Mouse (Mus musculus) kidney, postnatal 36 days (tissue): ENCODE measurements at regions not wholly inside any gene's neighbourhood (a gene's known extent, or its start where the extent isn't known, plus 50 kb on each side); places are given as distances from the start of the nearest gene placed in this dataset.

Source experiments
- DNase-seq, 2 experiments: peaks; one replicate each; pipeline ENCODE4 v3.0.0; 2021 to 2022; ENCODE audit warnings: mixed read lengths in 2 of 2

DNA sequence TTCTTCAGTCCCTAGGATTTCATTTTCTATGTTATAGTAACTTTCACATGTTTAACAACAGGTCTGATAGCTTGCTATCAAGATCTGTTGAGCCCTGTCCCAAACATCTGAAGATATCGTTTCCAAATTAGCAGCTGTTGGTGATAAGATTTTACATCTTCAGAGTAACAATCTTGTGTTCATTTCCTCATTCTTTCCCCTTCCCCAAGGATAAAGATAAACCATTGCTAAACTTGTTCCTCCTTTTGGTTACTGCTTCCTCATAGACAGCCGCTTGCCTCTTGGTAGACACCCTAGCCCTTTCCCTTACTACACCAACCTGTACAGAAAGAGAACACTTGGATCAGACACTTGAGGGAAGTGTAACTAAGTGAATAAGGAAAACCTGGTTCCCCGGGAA is 58.6 kb downstream of the Kcnrg start:
- DNase-seq = no peak

- DNase-seq = no peak
These were observed 65.9 kb downstream of the Kcnrg start for GRCm38 (mm10) chr14:61673184-61673583.

GRCm38 (mm10) chr14:61678107-61678506 is 70.8 kb downstream of the Kcnrg start:
- no peak for DNase-seq

DNA sequence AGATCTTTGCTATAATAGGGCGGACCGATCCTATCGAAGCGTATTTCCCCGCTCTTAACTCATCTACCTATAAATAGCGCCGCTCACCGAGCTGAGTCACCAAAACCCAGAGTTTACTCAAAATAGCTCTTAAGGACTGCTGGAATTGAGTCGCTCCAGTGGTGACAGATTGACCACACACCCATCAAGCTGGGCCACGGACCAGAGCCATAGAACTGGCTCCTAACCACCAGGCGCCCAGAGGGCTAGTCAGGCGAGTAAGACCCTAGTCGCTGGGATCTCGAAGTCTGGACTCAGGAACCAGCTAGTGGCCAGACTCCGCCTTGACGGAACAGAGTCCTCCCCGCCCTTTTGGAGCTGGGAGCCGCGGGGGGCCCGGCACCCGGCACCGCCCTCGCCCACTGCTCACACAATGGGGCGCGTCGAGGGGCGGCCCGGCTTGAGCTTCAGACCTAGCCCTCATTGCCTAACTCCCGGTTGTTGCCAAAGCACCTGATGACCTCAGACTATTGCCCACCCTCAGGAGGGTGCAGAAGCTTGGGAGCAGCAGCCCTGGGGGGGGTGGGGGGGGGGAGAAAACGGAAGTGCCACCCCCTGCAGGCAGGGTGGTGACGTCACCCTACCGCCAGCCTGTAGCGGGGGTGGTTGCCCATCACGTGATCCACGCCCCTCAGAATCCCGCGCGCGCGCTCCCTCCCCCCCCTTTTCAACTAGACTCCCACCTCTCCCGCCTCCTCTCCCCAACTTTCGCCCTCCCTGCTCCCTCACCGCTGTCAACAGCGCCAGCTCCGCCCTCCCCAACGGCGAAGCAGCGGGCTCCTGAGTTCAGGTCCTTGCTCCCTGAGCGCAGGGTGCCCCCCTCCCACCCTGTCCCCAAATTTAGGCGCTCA is 73.8 kb downstream of the Kcnrg start:
- peak; percentile 93 to 94 for DNase-seq

DNA sequence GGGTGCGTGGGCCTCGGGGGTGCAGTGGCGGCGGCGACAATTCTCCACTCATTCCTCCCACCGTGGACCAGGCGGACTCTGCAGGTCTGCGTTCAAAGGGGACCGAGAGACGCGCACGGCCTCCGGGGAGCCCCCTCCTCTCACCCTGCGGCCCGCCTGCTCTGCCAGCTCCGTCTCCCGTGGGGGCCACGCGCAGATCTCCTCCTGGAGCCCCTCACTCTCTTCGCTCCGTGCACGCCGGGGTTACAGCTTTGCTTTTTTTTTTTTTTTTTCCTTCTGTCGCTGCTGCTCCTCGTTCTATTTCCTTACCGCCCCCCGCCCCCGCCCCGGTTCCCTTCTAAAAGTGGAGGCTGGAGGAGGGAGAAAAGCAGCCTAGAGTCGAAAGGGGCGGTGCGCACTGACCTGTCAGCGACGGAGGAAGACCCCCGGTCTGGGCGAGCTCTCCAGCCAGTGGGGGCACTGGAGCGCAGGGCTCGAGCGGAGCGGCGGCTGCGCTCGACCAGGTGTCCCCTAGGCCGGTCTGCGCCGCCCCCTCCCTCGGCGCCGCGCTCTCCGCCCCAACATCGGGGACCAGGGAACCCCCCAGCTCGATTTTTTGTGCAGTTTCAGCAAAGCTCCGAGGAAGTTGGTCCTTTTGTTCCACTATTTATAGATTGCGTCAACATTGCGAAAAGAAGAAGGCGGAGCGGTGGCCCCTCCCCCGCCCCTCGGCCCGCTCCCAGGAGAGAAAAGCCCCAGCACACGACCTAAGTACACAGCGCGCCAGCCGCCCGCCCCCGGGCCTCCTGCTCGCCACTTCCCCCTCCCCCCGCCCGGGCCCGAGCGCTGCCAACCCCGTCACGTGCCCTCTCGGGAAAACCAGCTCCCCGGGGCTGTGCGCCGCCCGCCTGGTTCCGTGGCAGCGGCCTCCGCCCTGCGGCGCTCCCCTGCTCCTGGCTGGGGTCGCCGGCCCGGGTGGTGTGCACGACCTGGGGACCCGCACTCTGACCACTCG is 74.7 kb downstream of the Kcnrg start:
- DNase-seq = peak; percentile 95 to 98

GRCm38 (mm10) chr14:61682721-61683355 is 75.6 kb downstream of the Kcnrg start:
- peak; percentile 70 to 80 for DNase-seq

DNA sequence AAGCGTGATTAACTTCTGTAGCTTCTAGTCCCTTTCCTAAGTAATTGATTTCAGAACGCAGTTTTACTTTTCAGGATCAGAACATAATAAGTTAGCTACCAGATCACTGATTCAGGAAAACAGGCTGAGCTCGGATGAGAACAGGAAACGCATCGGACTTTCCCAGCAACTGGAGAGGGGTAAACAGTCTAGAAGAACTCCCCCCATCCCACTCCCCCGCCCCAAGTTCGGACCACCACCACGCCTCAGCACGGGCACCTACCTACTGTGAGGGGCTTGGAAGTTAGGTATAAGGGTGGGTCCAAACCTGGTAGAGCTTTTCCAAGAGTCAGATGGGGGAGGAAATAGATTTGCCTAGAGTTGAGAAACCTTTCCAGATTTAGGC is 76.1 kb downstream of the Kcnrg start:
- DNase-seq = peak in 1 of 2 experiments; percentile 21

GRCm38 (mm10) chr14:61683791-61684411 is 76.6 kb downstream of the Kcnrg start:
- DNase-seq = peak in 1 of 2 experiments; percentile 41

GRCm38 (mm10) chr14:61684473-61685230 is 77.4 kb downstream of the Kcnrg start:
- DNase-seq = no peak

GRCm38 (mm10) chr14:61685231-61685800 is 78.1 kb downstream of the Kcnrg start:
- no peak for DNase-seq

DNA sequence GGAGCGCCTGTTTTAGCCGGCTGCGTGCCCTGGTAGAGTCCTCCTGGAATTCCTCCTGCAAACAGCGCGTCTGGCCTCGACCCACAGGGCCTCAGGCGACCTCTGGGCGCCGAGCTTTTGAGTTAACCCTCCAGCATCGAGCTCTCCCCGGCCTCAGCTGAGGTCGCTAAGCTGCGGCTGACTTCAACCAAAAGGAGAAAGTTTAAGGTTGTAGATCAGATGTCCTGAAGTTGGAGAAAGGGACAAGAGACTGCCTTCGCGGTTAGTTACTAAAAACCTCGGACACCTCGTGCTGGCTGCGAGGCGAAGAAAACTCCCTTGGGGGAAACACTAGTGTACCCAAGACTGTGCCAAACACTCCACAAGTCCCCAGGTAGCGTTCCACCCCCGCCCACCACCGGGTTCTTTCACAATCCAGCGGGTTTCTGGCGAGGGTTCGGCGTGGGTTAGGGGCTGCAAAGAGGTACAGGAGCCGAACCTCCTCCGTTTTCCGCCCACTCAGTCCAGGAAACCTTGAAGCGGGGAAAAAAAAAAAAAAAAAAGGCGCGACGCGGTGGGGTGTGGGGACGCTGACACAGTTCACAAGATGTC is 78.9 kb downstream of the Kcnrg start:
- peak in 1 of 2 experiments; percentile 27 for DNase-seq

DNA sequence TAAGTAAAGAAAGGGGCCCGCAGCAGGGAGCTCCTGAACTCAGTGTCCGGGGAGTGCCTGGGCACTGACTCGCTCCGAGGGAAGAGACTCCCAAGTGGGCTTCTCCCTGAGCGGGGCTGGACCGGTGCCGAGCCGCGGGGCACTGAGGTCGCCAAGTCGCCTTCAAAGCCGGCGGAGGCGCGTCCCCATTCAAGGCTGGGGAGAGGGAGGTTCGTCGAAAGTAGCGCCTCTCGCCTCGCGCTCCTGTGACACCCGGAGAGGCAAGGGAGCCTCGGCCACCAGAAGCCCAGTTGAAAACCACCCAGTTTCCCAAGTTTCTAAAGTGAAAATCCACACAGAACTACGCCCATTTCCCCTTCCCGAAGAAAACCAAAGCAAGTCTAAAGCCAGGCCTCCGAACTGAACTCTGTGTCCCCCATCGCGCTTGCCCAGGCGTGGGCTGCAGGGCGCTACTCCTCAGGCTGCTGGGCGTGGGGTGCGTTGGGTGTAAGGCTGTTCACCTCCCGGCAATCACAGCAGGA is 79.6 kb downstream of the Kcnrg start:
- DNase-seq = peak in 1 of 2 experiments; percentile 68

GRCm38 (mm10) chr14:61687346-61688012 is 80.2 kb downstream of the Kcnrg start:
- peak in 1 of 2 experiments; percentile 19 for DNase-seq

- no peak for DNase-seq
These were observed 80.8 kb downstream of the Kcnrg start for GRCm38 (mm10) chr14:61688013-61688520.

GRCm38 (mm10) chr14:61688666-61689065 is 81.4 kb downstream of the Kcnrg start:
- DNase-seq = peak in 1 of 2 experiments; percentile 27

DNA sequence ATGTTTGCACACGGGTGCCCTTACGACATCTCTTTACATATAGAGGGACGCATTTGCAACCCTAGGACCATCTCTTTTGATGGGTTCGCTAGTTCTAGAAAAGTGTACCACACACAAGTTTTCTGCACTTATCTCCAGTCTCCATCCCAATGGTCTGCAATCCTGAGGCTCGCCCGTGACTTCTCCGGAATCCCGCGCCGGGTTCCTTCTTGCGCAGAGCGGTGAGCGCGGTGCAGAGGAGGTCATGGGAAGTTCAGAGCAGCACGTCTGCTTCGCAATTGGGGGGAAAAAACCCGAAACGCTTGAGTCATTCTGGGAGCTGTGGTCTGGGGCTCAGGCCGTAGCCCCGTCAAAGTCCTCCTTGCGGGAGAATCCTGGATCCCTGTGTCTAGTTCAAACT is 82.0 kb downstream of the Kcnrg start:
- peak in 1 of 2 experiments; percentile 17 for DNase-seq

GRCm38 (mm10) chr14:61689776-61690175 is 82.5 kb downstream of the Kcnrg start:
- no peak for DNase-seq

DNA sequence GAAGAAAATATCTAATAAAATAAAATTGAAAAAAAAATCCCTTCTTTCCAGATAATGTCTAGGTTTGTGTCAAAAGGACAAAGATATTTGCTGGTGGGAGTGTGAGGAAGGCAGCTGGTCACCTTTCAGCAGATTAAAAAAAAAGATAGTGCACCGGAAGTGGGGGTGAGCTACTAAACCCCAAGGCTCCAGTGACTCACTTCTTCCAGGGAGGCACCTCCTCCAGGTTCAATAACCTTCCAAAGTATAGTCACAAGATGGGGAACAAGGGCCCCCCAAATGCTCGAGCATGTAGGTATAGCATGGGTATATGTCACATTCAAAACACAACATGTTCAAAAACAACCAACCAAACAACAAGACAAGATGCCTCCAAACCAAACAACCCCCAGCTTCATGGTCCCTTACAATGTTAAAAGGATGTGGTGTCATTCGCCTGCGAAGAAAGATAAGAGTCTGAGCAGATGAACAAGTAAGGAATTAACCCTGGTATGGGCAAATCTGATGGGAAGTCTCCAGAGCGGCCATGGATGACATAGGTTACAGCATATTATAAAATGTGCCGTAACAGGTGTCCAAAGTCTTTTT is 84.6 kb downstream of the Kcnrg start:
- no peak for DNase-seq

DNA sequence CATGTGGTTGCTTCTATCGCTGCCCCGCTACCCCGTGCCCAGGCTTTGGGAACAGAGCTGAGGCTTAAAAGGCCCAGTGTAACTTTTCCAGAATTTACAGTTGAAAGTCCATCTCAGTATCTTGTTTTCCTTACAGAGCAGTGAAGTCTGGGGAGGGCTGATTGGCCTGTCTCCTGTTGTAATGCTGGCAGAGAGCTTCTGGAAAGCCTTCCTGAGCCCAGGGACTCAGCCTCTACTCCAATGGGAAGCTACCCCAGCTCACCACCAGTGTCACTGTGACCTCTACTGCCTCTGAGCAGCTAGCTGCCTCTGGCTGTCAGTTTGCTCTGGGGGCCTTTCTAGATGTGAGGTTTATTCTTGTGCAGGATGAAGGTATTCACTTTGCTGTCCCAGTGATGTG is 87.5 kb downstream of the Kcnrg start:
- no peak for DNase-seq
